Mouse (Mus musculus) lung, postnatal 0 days (tissue): ENCODE measurements around the gene Ascl3. TPM values are rescaled to one million over a fixed set of nuclear protein-coding genes. Genes with fewer than 3 reads are reported as not detected.

Experiments used
- ATAC-seq: fragments of 200-750 bp; cut with Nextera tagmentation; 2 replicates; pipeline ENCODE4 v1.8.0; 2017; ENCODE audit warnings: moderate library complexity
- DNase-seq: peaks from one replicate; pipeline ENCODE4 v3.0.0-alpha.2; 2016; ENCODE audit warnings: low spot score
- H3K27ac ChIP-seq: fragments of 300-500 bp; sonication (generic); 2 replicates; pipeline ENCODE4 v1.5.1; 2014; ENCODE audit warnings: antibody characterized with exemption, mild to moderate bottlenecking, low read length, mixed read lengths
- H3K27me3 ChIP-seq: fragments of 300-500 bp; sonication (generic); replicated peaks from 2 replicates; pipeline ENCODE4 v1.6.1; 2014; ENCODE audit warnings: low read length, mixed read lengths; ENCODE audit not compliant: insufficient read depth
- H3K36me3 ChIP-seq: fragments of 300-500 bp; sonication (generic); 2 replicates; pipeline ENCODE4 v1.6.1; 2014; ENCODE audit warnings: low read length, mixed read lengths; ENCODE audit not compliant: insufficient read depth
- H3K4me1 ChIP-seq: fragments of 300-500 bp; sonication (generic); 2 replicates; pipeline ENCODE4 v1.6.1; 2014; ENCODE audit warnings: antibody characterized with exemption, low read depth, low read length, mixed read lengths; ENCODE audit not compliant: insufficient read depth
- H3K4me2 ChIP-seq: fragments of 300-500 bp; sonication (generic); replicated peaks from 2 replicates; pipeline ENCODE4 v1.6.1; 2014; ENCODE audit warnings: low read depth, mild to moderate bottlenecking, low read length, moderate library complexity, mixed read lengths
- H3K4me3 ChIP-seq: fragments of 300-500 bp; sonication (generic); 2 replicates; pipeline ENCODE4 v1.5.1; 2014; ENCODE audit warnings: low read depth, low read length
- H3K9ac ChIP-seq: fragments of 300-500 bp; sonication (generic); replicated peaks from 2 replicates; pipeline ENCODE4 v1.6.1; 2014; ENCODE audit warnings: low read depth, mild to moderate bottlenecking
- H3K9me3 ChIP-seq: fragments of 300-500 bp; sonication (generic); 2 replicates; pipeline ENCODE4 v1.6.1; 2016; ENCODE audit warnings: low read length, mixed read lengths
- CTCF ChIP-seq: IDR thresholded peaks from 2 replicates; pipeline ENCODE4 v1.5.1; 2016; ENCODE audit warnings: antibody characterized with exemption, mild to moderate bottlenecking
- EP300 ChIP-seq: IDR thresholded peaks from 2 replicates; pipeline ENCODE4 v1.6.1; 2016; ENCODE audit warnings: antibody characterized with exemption, mild to moderate bottlenecking, control low read depth
- WGBS: fragments of 180-500 bp; shearing (Covaris S2); extraction: QIAGEN DNeasy Blood & Tissue Kit; methylation state at CpG from one replicate; pipeline ENCODE4 v1.1.7; 2014; 5-methylcytosine and 5-hydroxymethylcytosine counted together
- polyA plus RNA-seq: library from polyadenylated mRNA; unstranded; fragments of >200 nt; fragmentation: Nextera tagmentation; extraction: Ambion mirVana; gene quantifications from 2 replicates; pipeline ENCODE4 v1.2.1, GENCODE M21; 2015

Ascl3 gene
- polyA plus RNA-seq, 1 experiment from 2014 or later, result 0.64 TPM

GRCm38 (mm10) chr7:109719286-109719685 is 12.2 kb downstream of the Ascl3 start:
- no peak overlapping the region for H3K4me3 ChIP-seq
- no peak overlapping the region for H3K4me2 ChIP-seq
- no peaks in the 10 kb centered on the region for H3K9me3 ChIP-seq
- no peaks in the 10 kb centered on the region for H3K36me3 ChIP-seq
- H3K9ac ChIP-seq, result no peak overlapping the region
- no peaks in the 10 kb centered on the region for H3K4me1 ChIP-seq
- 53% methylated on average over 9 of the region's 9 CpGs for WGBS
- TF ChIP-seq EP300 (0 out of 2 replicates have a peak, but pooled peaks have one; percentile 11), CTCF (peak; percentile 71)
- peak; percentile 73 for DNase-seq
- no peak for ATAC-seq
- no peak overlapping the region for H3K27ac ChIP-seq
- H3K27me3 ChIP-seq, result no peaks in the 10 kb centered on the region

DNA sequence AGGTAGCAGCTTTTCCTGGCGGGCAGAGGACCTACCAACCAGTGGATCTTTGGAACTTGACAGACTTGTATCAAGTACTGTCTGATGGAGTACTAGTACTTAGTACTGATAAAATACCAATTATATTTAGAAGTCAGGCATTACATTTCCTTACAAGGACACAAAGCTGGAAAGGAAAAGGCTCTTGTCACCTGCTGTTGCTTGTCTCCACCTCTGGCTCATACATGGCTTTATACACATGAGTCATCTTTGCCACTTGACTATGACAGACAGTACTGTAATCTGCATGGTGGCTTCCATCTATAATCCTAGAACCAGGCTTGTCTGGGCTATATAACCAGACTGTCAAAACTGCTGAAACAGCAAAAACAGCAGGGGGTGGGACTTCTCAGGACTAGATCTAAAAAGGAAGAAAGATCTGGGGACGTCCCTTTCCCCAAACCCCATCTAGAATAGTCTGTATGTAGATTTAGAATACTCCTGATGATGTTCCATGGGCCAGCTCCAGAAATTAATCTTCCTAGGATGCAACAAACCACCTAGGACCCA is 18.0 kb downstream of the Ascl3 start:
- ATAC-seq, result no peak
- TF ChIP-seq CTCF, result no peak
- no peak for TF ChIP-seq EP300
- DNase-seq, result no peak
- Histone ChIP-seq H3K36me3 (0 out of 2 replicates have a peak, but pooled peaks cover 4% of the 10 kb centered on the region), H3K27me3 (no peaks in the 10 kb centered on the region), H3K4me3 (no peak overlapping the region), H3K4me1 (no peaks in the 10 kb centered on the region; the same call in 1 of the 2 replicates), H3K9me3 (no peaks in the 10 kb centered on the region), H3K4me2 (no peak overlapping the region), H3K9ac (no peak overlapping the region), H3K27ac (no peak overlapping the region)
- WGBS, result 94% methylated on average over 2 of the region's 2 CpGs

DNA sequence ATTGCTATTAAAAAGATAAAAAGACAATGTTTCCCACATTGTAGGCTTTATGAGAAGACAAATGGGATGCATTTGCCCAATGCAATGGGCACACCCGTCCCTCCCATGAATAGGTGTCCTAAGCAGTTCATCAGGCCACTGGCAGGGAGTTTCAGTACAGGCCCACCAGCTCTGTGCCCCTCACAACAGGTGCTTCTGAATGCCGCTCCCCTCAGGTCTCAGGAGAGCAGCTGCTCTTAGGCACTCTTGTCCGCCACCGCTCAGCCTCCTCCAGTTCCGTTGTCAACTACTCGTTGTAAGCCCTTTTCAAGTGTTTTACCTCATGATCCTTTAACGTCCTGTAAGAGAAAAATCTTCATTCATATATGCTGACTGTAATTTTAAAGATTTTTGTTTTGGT is 19.3 kb downstream of the Ascl3 start:
- Histone ChIP-seq H3K27ac (no peak overlapping the region), H3K4me2 (no peak overlapping the region), H3K9me3 (no peaks in the 10 kb centered on the region), H3K9ac (no peak overlapping the region), H3K4me1 (peaks cover 3% of the 10 kb centered on the region; the same call in 1 of the 2 replicates), H3K4me3 (no peak overlapping the region), H3K36me3 (0 out of 2 replicates have a peak, but pooled peaks cover 4% of the 10 kb centered on the region), H3K27me3 (no peaks in the 10 kb centered on the region)
- no peak for DNase-seq
- no peak for TF ChIP-seq EP300
- no peak for TF ChIP-seq CTCF
- ATAC-seq, result no peak
- 69% methylated on average over 7 of the region's 7 CpGs for WGBS

DNA sequence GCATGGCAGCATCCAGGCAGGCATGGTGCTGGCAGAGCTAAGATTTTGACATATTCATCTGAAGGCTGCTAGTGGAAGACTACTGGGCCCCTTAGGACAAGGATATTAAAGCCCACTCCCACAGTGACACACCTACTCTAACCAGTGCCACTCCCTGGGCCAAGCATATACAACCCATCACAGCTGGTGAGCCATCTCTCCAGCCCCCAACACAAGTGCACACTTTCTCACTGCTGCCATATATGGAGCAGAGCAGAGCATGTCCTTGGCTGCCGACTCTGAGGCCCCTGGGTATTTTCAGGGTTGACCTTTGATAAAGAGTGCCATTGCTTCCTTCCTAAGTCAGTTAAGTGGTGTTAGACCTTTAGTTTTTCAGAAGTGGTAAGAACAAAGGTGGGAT is 21.5 kb downstream of the Ascl3 start:
- H3K27me3 ChIP-seq, result no peaks in the 10 kb centered on the region
- no peak overlapping the region for H3K4me3 ChIP-seq
- ATAC-seq (no peak), DNase-seq (no peak)
- H3K4me2 ChIP-seq, result no peak overlapping the region
- H3K4me1 ChIP-seq, result peaks cover 3% of the 10 kb centered on the region; the same call in 1 of the 2 replicates
- no peak overlapping the region for H3K9ac ChIP-seq
- WGBS, result 35% methylated on average over 1 of the region's 1 CpGs
- TF ChIP-seq CTCF, result no peak
- TF ChIP-seq EP300, result no peak
- 0 out of 2 replicates have a peak, but pooled peaks cover 4% of the 10 kb centered on the region for H3K36me3 ChIP-seq
- no peaks in the 10 kb centered on the region for H3K9me3 ChIP-seq
- H3K27ac ChIP-seq, result peak overlapping the region; percentile 65

GRCm38 (mm10) chr7:109708961-109709382 is 22.6 kb downstream of the Ascl3 start:
- H3K27ac ChIP-seq, result peak overlapping the region; percentile 65
- WGBS, result 22% methylated on average over 3 of the region's 3 CpGs
- H3K9me3 ChIP-seq, result no peaks in the 10 kb centered on the region
- ATAC-seq (peak; percentile 87), DNase-seq (peak; percentile 88)
- no peak overlapping the region for H3K4me3 ChIP-seq
- H3K27me3 ChIP-seq, result no peaks in the 10 kb centered on the region
- TF ChIP-seq CTCF (no peak), EP300 (peak; percentile 88)
- H3K4me2 ChIP-seq, result no peak overlapping the region
- 0 out of 2 replicates have a peak, but pooled peaks cover 4% of the 10 kb centered on the region for H3K36me3 ChIP-seq
- peaks cover 3% of the 10 kb centered on the region; the same call in 1 of the 2 replicates for H3K4me1 ChIP-seq
- no peak overlapping the region for H3K9ac ChIP-seq

GRCm38 (mm10) chr7:109707023-109707785 is 24.3 kb downstream of the Ascl3 start:
- 32% methylated on average over 4 of the region's 4 CpGs for WGBS
- Histone ChIP-seq H3K9me3 (no peaks in the 10 kb centered on the region), H3K4me1 (peaks cover 12% of the 10 kb centered on the region), H3K9ac (no peak overlapping the region), H3K36me3 (0 out of 2 replicates have a peak, but pooled peaks cover 3% of the 10 kb centered on the region), H3K4me3 (no peak overlapping the region), H3K27me3 (no peaks in the 10 kb centered on the region), H3K27ac (no peak overlapping the region), H3K4me2 (no peak overlapping the region)
- DNase-seq (peak; percentile 82), ATAC-seq (no peak)
- no peak for TF ChIP-seq EP300
- peak; percentile 87 for TF ChIP-seq CTCF
